Mouse (Mus musculus) megakaryocyte-erythroid progenitor cell, adult 5 weeks (primary cell): ENCODE data around the gene Siah2. TPM values are rescaled to one million over a fixed set of nuclear protein-coding genes. Genes with fewer than 3 reads are reported as not detected.

Source experiments
- polyA plus RNA-seq: library from polyadenylated mRNA; stranded (reverse); fragments of >175 nt; gene quantifications from 2 replicates; pipeline ENCODE4 v1.2.3, GENCODE M21; 2012

Siah2 gene
- polyA plus RNA-seq: 43.1 and 49.7 TPM in 2 replicates

GRCm38 (mm10) chr3:58691997-58692721 is at the start of gene Siah2:
Siah2 (minus strand) TSS chr3:58692400.

GRCm38 (mm10) chr3:58636406-58637295 is 55.5 kb downstream of the Siah2 start, which contains the start of gene Erich6:
Erich6 (minus strand) TSS chr3:58637207.

Other genes starting within 250 kb of the Siah2 start
- gene Eif2a, start 166.6 kb downstream of the Siah2 start, polyA plus RNA-seq: 9.6 and 11.1 TPM in 2 replicates
- 103 and 124 TPM in 2 replicates for gene Serp1, start 166.5 kb downstream of the Siah2 start, polyA plus RNA-seq
- gene Selenot, start 115.8 kb downstream of the Siah2 start, polyA plus RNA-seq: 35.5 and 38.2 TPM in 2 replicates
- not detected in 2 replicates for gene Erich6, start 55.2 kb downstream of the Siah2 start, polyA plus RNA-seq
- not detected in 2 replicates for gene Mindy4b-ps, start 129.9 kb upstream of the Siah2 start, polyA plus RNA-seq
- not detected in 2 replicates for gene Clrn1, start 192.9 kb upstream of the Siah2 start, polyA plus RNA-seq